Comparison of ENCODE assay signal across 16 mouse cellular contexts in the genomic region with DNA sequence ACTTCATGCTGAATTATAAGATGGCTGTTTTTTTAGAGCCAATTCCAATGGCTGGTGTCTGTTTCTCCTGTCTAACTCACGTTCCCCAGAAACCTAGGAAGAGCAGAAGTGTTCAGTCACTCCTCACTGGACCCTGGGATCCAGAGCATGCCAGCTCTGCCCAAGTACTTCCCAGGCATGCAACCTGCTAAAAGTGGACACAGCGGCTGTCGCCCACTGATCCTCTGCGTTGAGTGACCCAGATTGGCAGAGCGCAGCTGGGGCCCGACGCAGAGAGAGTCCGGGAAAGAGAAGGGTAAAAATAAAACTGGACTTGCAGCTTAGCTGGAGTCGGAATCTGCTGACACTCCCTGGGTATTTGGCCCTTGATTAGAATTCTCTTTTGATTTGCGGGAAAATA. TPM values are rescaled to one million over a fixed set of nuclear protein-coding genes. Genes with fewer than 3 reads are reported as not detected.
DNase-seq lines count a peak whose midpoint lies in the region; ATAC-seq lines count a peak whose summit lies in the region.
"Had no signal": no experiment of that assay in that cellular context is flagged by ENCODE, and none has a peak within 500 bp of the region (broad histone marks: within the 10 kb centered on the region; RNA-seq: fewer than 3 reads in every experiment).

No protein-coding gene starts in this region.

- H3K9me3 ChIP-seq in midbrain, embryonic 13.5 days, result no peaks in the 10 kb centered on the region
- H3K9me3 ChIP-seq: forebrain, embryonic 15.5 days had no signal

- 91% methylated on average over 10 of the region's 10 CpGs for WGBS in midbrain, embryonic 13.5 days

- H3K4me1 ChIP-seq in midbrain, embryonic 13.5 days (replicated peaks), result peaks cover 21% of the 10 kb centered on the region

- no peak overlapping the region for H3K27ac ChIP-seq in midbrain, embryonic 13.5 days
- H3K27ac ChIP-seq: forebrain, embryonic 15.5 days had no signal

- peak; percentile 56; the same call in 1 of the 2 replicates for ATAC-seq in cerebellum, adult (ENCODE audit: insufficient number of reproducible peaks, low FRiP score, low TSS enrichment)
- ATAC-seq in midbrain, embryonic 13.5 days, result no peak
- ATAC-seq: forebrain, embryonic 15.5 days; liver, postnatal 0 days had no signal

- H3K4me2 ChIP-seq in midbrain, embryonic 13.5 days (replicated peaks), result no peak overlapping the region
- H3K4me2 ChIP-seq: forebrain, embryonic 15.5 days had no signal

- DNase-seq in cerebellum, adult 11-12 months, result no peak
- peak; percentile 34 for DNase-seq in heart, adult 8-10 months (ENCODE audit: low spot score)
- no peak for DNase-seq in heart, postnatal 25 days (ENCODE audit: low spot score)
- peak; percentile 69 for DNase-seq in gastrocnemius, adult 18-20 months (ENCODE audit: low spot score)
- peak; percentile 57 to 67 for DNase-seq in heart, postnatal 10 days
- no peak for DNase-seq in spleen, adult 18-20 months
- DNase-seq: adrenal gland, postnatal 14 days; embryo, embryonic 11 days; kidney, postnatal 10 days; liver, postnatal 0 days; midbrain, embryonic 14.5 days; thymus, postnatal 4 days had no signal

- no peak overlapping the region for H3K4me3 ChIP-seq in midbrain, embryonic 13.5 days (replicated peaks)
- H3K4me3 ChIP-seq: forebrain, embryonic 15.5 days had no signal

- H3K27me3 ChIP-seq in midbrain, embryonic 13.5 days, result no peaks in the 10 kb centered on the region
- H3K27me3 ChIP-seq: CH12.LX; forebrain, embryonic 15.5 days had no signal

- H3K36me3 ChIP-seq in midbrain, embryonic 13.5 days, result no peaks in the 10 kb centered on the region
- H3K36me3 ChIP-seq: forebrain, embryonic 15.5 days had no signal

- no peak overlapping the region for H3K9ac ChIP-seq in midbrain, embryonic 13.5 days (replicated peaks)
- H3K9ac ChIP-seq: forebrain, embryonic 15.5 days; liver, postnatal 0 days had no signal

- intact Hi-C loops in heart, postnatal 25 days (cut with DNase I), result no loop called here
- intact Hi-C loops in heart, postnatal 10 days (cut with DNase I), result no loop called here

RNA-seq across cellular contexts. Expression of a gene that starts 15.1 kb away (rescaled TPM):
- 100 to 1,000 TPM; 278 to 326 (median 303) TPM for total RNA-seq in heart, adult 8-10 months (2022)
- total RNA-seq in heart, postnatal 25 days (2021), result 100 to 1,000 TPM; 210 to 274 TPM
- total RNA-seq in gastrocnemius, adult 18-20 months (2021), result 100 to 1,000 TPM; 111 to 119 TPM
- total RNA-seq in heart, postnatal 10 days (2021), result 100 to 1,000 TPM; 149 to 150 TPM
- 37.4 and 41.9 TPM in 2 replicates for polyA plus RNA-seq in midbrain, embryonic 13.5 days (2015; fragmentation: Nextera tagmentation; extraction: Ambion mirVana)

Comparison
In these comparisons a context has a peak if more than half of its experiments do, and no peak if none do; other contexts are left out.
1. DNase-seq: peak in heart, adult 8-10 months (single experiment), gastrocnemius, adult 18-20 months (single experiment) and heart, postnatal 10 days (2 of 2); none in cerebellum, adult 11-12 months (single experiment), heart, postnatal 25 days (single experiment) and spleen, adult 18-20 months (0 of 2).